Mouse (Mus musculus): ENCODE measurements around the gene Gadd45g. TPM values are rescaled to one million over a fixed set of nuclear protein-coding genes. Genes with fewer than 3 reads are reported as not detected.

Gadd45g gene
- total and polyA plus RNA-seq, 3 experiments, result 2.5 to 2.9 (median 2.7) TPM

GRCm38 (mm10) chr13:51869129-51869491 is 22.6 kb downstream of the Gadd45g start:
- no peak overlapping the region for H3K27ac ChIP-seq (ENCODE audit: insufficient read depth, low read depth)
- H3K4me2 ChIP-seq (ENCODE audit: insufficient read depth, low read depth, poor library complexity, severe bottlenecking), result no peak overlapping the region
- dilution Hi-C loops (cut with MboI; ENCODE audit: extremely low pct_ligation_motif_present, extremely low pct_unique_long_range_greater_than_20kb, low sequenced_read_pairs) (no loop called here), in situ Hi-C loops (cut with MboI; ENCODE audit: low pct_ligation_motif_present, low pct_unique_long_range_greater_than_20kb, low sequenced_read_pairs) (no loop called here)
- TF ChIP-seq POLR2AphosphoS2 (IDR thresholded peaks at IDR 0.05; ENCODE audit: low read depth, low read length) (no peak), EP300 (IDR thresholded peaks at IDR 0.05; ENCODE audit: low read length) (no peak), RAD21 (IDR thresholded peaks at IDR 0.05; ENCODE audit: low read depth, low read length) (no peak), ETS1 (conservative IDR thresholded peaks at IDR 0.05; ENCODE audit: low read depth, low read length) (no peak), GABPA (IDR thresholded peaks at IDR 0.05; ENCODE audit: insufficient replicate concordance, low read depth, low read length) (no peak), MXI1 (IDR thresholded peaks at IDR 0.05; ENCODE audit: low read depth, low read length) (no peak), CHD1 (IDR thresholded peaks at IDR 0.05; ENCODE audit: low read depth, low read length) (no peak), ZNF384 (IDR thresholded peaks at IDR 0.05; ENCODE audit: low read depth, low read length) (no peak), USF2 (conservative IDR thresholded peaks at IDR 0.05; ENCODE audit: low read depth, low read length) (no peak), USF1 (IDR thresholded peaks at IDR 0.05; ENCODE audit: low read depth, low read length) (no peak), JUN (IDR thresholded peaks at IDR 0.05; ENCODE audit: insufficient read depth, low read depth, low read length) (no peak), MYC (IDR thresholded peaks at IDR 0.05; ENCODE audit: low read depth, low read length) (no peak), TCF12 (IDR thresholded peaks at IDR 0.05; ENCODE audit: low read depth, low read length) (no peak), ZKSCAN1 (IDR thresholded peaks at IDR 0.05; ENCODE audit: borderline replicate concordance, low read depth, low read length) (no peak), NRF1 (IDR thresholded peaks at IDR 0.05; ENCODE audit: low read depth, low read length) (no peak), BHLHE40 (IDR thresholded peaks at IDR 0.05; ENCODE audit: low read depth, low read length) (no peak), PAX5 (IDR thresholded peaks at IDR 0.05; ENCODE audit: low read length) (no peak), SMC3 (IDR thresholded peaks at IDR 0.05; ENCODE audit: low read depth, low read length) (no peak)
- H3K9ac ChIP-seq (ENCODE audit: insufficient read depth, low read depth), result no peak overlapping the region
- 0 out of 4 replicates have a peak, but pooled peaks cover 0 to 3% of the 10 kb centered on the region in 2 experiments for H3K4me1 ChIP-seq (ENCODE audit: control insufficient read depth in 1 of 2, insufficient read depth in 2 of 2)
- H3K9me3 ChIP-seq (replicated peaks; ENCODE audit: low read length), result no peaks in the 10 kb centered on the region
- peaks cover 24% of the 10 kb centered on the region for H3K27me3 ChIP-seq (replicated peaks)
- H3K4me3 ChIP-seq (replicated peaks in 1 of 3; ENCODE audit: low read depth in 2 of 3, low read length in 2 of 3, poor library complexity in 1 of 3), result no peak overlapping the region
- DNase-seq (ENCODE audit: extremely low read depth), result no peak
- no peaks in the 10 kb centered on the region for H3K79me2 ChIP-seq (replicated peaks; ENCODE audit: control insufficient read depth, extremely low read depth, insufficient read depth, poor library complexity, severe bottlenecking)
- H3K36me3 ChIP-seq (replicated peaks in 1 of 2; ENCODE audit: control insufficient read depth in 1 of 2, insufficient read depth in 1 of 2, low read length in 1 of 2), result no peaks in the 10 kb centered on the region

- no peaks in the 10 kb centered on the region for H3K9me3 ChIP-seq (replicated peaks; ENCODE audit: low read length)
- DNase-seq (ENCODE audit: extremely low read depth), result no peak
- no peak overlapping the region for H3K4me3 ChIP-seq (replicated peaks in 1 of 3; ENCODE audit: low read depth in 2 of 3, low read length in 2 of 3, poor library complexity in 1 of 3)
- in situ Hi-C loops (cut with MboI; ENCODE audit: low pct_ligation_motif_present, low pct_unique_long_range_greater_than_20kb, low sequenced_read_pairs), result no loop called here
- H3K27me3 ChIP-seq (replicated peaks), result peaks cover 16% of the 10 kb centered on the region
- H3K79me2 ChIP-seq (replicated peaks; ENCODE audit: control insufficient read depth, extremely low read depth, insufficient read depth, poor library complexity, severe bottlenecking), result no peaks in the 10 kb centered on the region
- 0 out of 4 replicates have a peak, but pooled peaks cover 0 to 3% of the 10 kb centered on the region in 2 experiments for H3K4me1 ChIP-seq (ENCODE audit: control insufficient read depth in 1 of 2, insufficient read depth in 2 of 2)
- no peak overlapping the region for H3K27ac ChIP-seq (ENCODE audit: insufficient read depth, low read depth)
- no peak overlapping the region for H3K9ac ChIP-seq (ENCODE audit: insufficient read depth, low read depth)
- dilution Hi-C loops (cut with MboI; ENCODE audit: extremely low pct_ligation_motif_present, extremely low pct_unique_long_range_greater_than_20kb, low sequenced_read_pairs), result no loop called here
- H3K4me2 ChIP-seq (ENCODE audit: insufficient read depth, low read depth, poor library complexity, severe bottlenecking), result no peak overlapping the region
- H3K36me3 ChIP-seq (replicated peaks in 1 of 2; ENCODE audit: control insufficient read depth in 1 of 2, insufficient read depth in 1 of 2, low read length in 1 of 2), result no peaks in the 10 kb centered on the region
- TF ChIP-seq NELFE (IDR thresholded peaks at IDR 0.05; ENCODE audit: low read depth, low read length) (no peak), USF2 (conservative IDR thresholded peaks at IDR 0.05; ENCODE audit: low read depth, low read length) (no peak), CTCF (conservative IDR thresholded peaks at IDR 0.05 in 1 of 2, IDR thresholded peaks at IDR 0.05 in 1 of 2; ENCODE audit: low read depth in 2 of 2, low read length in 2 of 2) (no peak), ZC3H11A (IDR thresholded peaks at IDR 0.05; ENCODE audit: low read depth, low read length) (no peak), SIN3A (IDR thresholded peaks at IDR 0.05; ENCODE audit: low read length) (no peak), MAFK (IDR thresholded peaks at IDR 0.05; ENCODE audit: insufficient replicate concordance, low read length) (no peak), IRF4 (IDR thresholded peaks at IDR 0.05; ENCODE audit: low read depth, low read length) (no peak), POLR2A (IDR thresholded peaks at IDR 0.05; ENCODE audit: low read depth, low read length) (no peak), ZMIZ1 (IDR thresholded peaks at IDR 0.05; ENCODE audit: low read depth, low read length) (no peak), GABPA (IDR thresholded peaks at IDR 0.05; ENCODE audit: insufficient replicate concordance, low read depth, low read length) (no peak), RCOR1 (conservative IDR thresholded peaks at IDR 0.05; ENCODE audit: low read depth, low read length) (no peak), JUN (IDR thresholded peaks at IDR 0.05; ENCODE audit: insufficient read depth, low read depth, low read length) (no peak), CHD2 (IDR thresholded peaks at IDR 0.05; ENCODE audit: low read length) (no peak), ELF1 (IDR thresholded peaks at IDR 0.05; ENCODE audit: low read depth, low read length) (no peak), TCF12 (IDR thresholded peaks at IDR 0.05; ENCODE audit: low read depth, low read length) (no peak)
Measured at GRCm38 (mm10) chr13:51871148-51871547, 24.7 kb downstream of the Gadd45g start.
